In the genomic region with DNA sequence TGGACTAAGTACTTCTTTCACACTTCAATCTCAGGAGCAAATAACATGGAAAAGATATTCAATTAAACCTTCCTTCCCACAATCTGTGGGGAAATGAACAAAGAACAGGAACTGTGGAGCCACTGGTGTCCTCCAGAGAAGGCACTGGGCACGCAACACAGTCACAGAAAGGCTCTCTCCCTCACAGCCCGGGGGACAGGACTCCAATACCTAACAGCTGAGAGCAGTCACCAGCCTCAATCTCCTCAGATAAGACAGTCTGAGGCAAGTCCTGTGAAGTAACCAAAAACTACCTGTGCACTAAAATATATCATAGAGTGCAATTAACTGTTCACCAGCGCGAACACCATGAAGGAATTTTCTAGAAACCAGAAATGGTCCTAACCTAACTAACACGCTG, we compare ENCODE assay signal across 8 mouse cellular contexts. TPM values are rescaled to one million over a fixed set of nuclear protein-coding genes. Genes with fewer than 3 reads are reported as not detected.
DNase-seq lines count a peak whose midpoint lies in the region; ATAC-seq lines count a peak whose summit lies in the region.

No protein-coding gene starts in this region.

- no peak overlapping the region for H3K9ac ChIP-seq in liver, embryonic 11.5 days (ENCODE audit: low read depth, low read length)
- H3K9ac ChIP-seq in stomach, embryonic 16.5 days (ENCODE audit: low read length): peak overlapping the region; percentile 84; the same call in 1 of the 2 replicates

- peak overlapping the region; percentile 99 for H3K4me2 ChIP-seq in liver, embryonic 11.5 days
- peak overlapping the region; percentile 96 for H3K4me2 ChIP-seq in stomach, embryonic 16.5 days (ENCODE audit: low read depth, low read length)

- H3K4me3 ChIP-seq in megakaryocyte, embryonic 14.5 days (replicated peaks): peak overlapping the region; percentile 96
- peak overlapping the region; percentile 72 for H3K4me3 ChIP-seq in liver, embryonic 11.5 days (ENCODE audit: low read depth, low read length)
- peak overlapping the region; percentile 71 for H3K4me3 ChIP-seq in stomach, embryonic 16.5 days (replicated peaks; ENCODE audit: low read length)

- H3K36me3 ChIP-seq in megakaryocyte, embryonic 14.5 days (replicated peaks; ENCODE audit: low read length): peaks cover 9% of the 10 kb centered on the region
- no peaks in the 10 kb centered on the region for H3K36me3 ChIP-seq in liver, embryonic 11.5 days (ENCODE audit: control insufficient read depth, insufficient read depth, low read length)
- H3K36me3 ChIP-seq in stomach, embryonic 16.5 days (ENCODE audit: control insufficient read depth, insufficient read depth, low read length): no peaks in the 10 kb centered on the region

- peaks cover 17% of the 10 kb centered on the region for H3K27me3 ChIP-seq in megakaryocyte, embryonic 14.5 days (replicated peaks)
- peaks cover 18% of the 10 kb centered on the region for H3K27me3 ChIP-seq in liver, embryonic 11.5 days (replicated peaks; ENCODE audit: control insufficient read depth, insufficient read depth, low read length)
- no peaks in the 10 kb centered on the region for H3K27me3 ChIP-seq in stomach, embryonic 16.5 days (ENCODE audit: control insufficient read depth, insufficient read depth, low read length)

- peaks cover 66% of the 10 kb centered on the region for H3K4me1 ChIP-seq in megakaryocyte, embryonic 14.5 days
- peaks cover 5% of the 10 kb centered on the region; the same call in 1 of the 2 replicates for H3K4me1 ChIP-seq in liver, embryonic 11.5 days (replicated peaks; ENCODE audit: control insufficient read depth, insufficient read depth, low read length)
- peaks cover 8% of the 10 kb centered on the region; the same call in 1 of the 2 replicates for H3K4me1 ChIP-seq in stomach, embryonic 16.5 days (ENCODE audit: control insufficient read depth, insufficient read depth, low read length)

- H3K27ac ChIP-seq in liver, embryonic 11.5 days (ENCODE audit: low read depth, low read length): 0 out of 2 replicates have a peak overlapping the region, but pooled peaks have one; percentile 41
- H3K27ac ChIP-seq in stomach, embryonic 16.5 days (ENCODE audit: low read length): no peak overlapping the region

- DNase-seq in adrenal gland, postnatal 10 days: peak; percentile 28
- DNase-seq in adrenal gland, postnatal 36 days: no peak
- DNase-seq in liver, embryonic 11.5 days (ENCODE audit: low spot score): no peak
- no peak for DNase-seq in layer of hippocampus, adult 8-10 months (ENCODE audit: low spot score in 2 of 2)
- DNase-seq in cerebellum, adult 9-10 months: no peak

- WGBS in liver, embryonic 11.5 days: 59% methylated on average over 5 of the region's 5 CpGs
- 62% methylated on average over 5 of the region's 5 CpGs for WGBS in stomach, embryonic 16.5 days

- no peak for ATAC-seq in megakaryocyte, adult 5-6 weeks (ENCODE audit: poor library complexity, severe bottlenecking)
- no peak for ATAC-seq in liver, embryonic 11.5 days (replicated peaks; ENCODE audit: low FRiP score)
- ATAC-seq in stomach, embryonic 16.5 days (ENCODE audit: insufficient read depth, low FRiP score): no peak

- H3K9me3 ChIP-seq in megakaryocyte, embryonic 14.5 days: no peaks in the 10 kb centered on the region
- no peaks in the 10 kb centered on the region for H3K9me3 ChIP-seq in liver, embryonic 11.5 days (ENCODE audit: control insufficient read depth, low read length)
- no peaks in the 10 kb centered on the region for H3K9me3 ChIP-seq in stomach, embryonic 16.5 days (replicated peaks; ENCODE audit: control insufficient read depth, low read length)

RNA-seq across cellular contexts. Expression of gene Itpr2, which starts 1.3 kb away (rescaled TPM):
- total RNA-seq in adrenal gland, postnatal 10 days (2021): 100 to 1,000 TPM in 1 of 2 experiments, 10 to 100 TPM in 1; 71.8 to 105 TPM
- 10 to 100 TPM; 38.2 to 47.8 TPM for total RNA-seq in adrenal gland, postnatal 36 days (2021)
- polyA plus RNA-seq in megakaryocyte, embryonic 14.5 days (2012; ENCODE audit: insufficient read depth, low replicate concordance): 1.5 TPM in 1 of 2 replicates, not detected in the other
- total RNA-seq in megakaryocyte, adult 5-6 weeks (2015): 15.3 and 17.3 TPM in 2 replicates
- total RNA-seq in megakaryocyte, adult 5-6 weeks (2017): 22.8 and 26.9 TPM in 2 replicates
- polyA plus RNA-seq in liver, embryonic 11.5 days (2014; fragmentation: Nextera tagmentation; extraction: Ambion mirVana): 4.0 and 5.3 TPM in 2 replicates
- 13.2 and 14.8 TPM in 2 replicates for polyA plus RNA-seq in stomach, embryonic 16.5 days (2015; fragmentation: Nextera tagmentation; extraction: Ambion mirVana)
- 10 to 100 TPM; 17.4 to 26.0 (median 21.9) TPM for total RNA-seq in layer of hippocampus, adult 8-10 months (2022)
